Mouse (Mus musculus) MEL (cell line): ENCODE data around the gene Zbtb7a. TPM values are rescaled to one million over a fixed set of nuclear protein-coding genes. Genes with fewer than 3 reads are reported as not detected.

Experiments
- DNase-seq: peaks from one replicate; pipeline ENCODE4 v3.0.0; 2011; ENCODE audit warnings: low read depth, low spot score
- H3K27ac ChIP-seq: 2 replicates; pipeline ENCODE4 v1.5.1; 2012; ENCODE audit warnings: low read depth, mild to moderate bottlenecking, control low read depth, low read length, moderate library complexity; ENCODE audit not compliant: control insufficient read depth
- H3K27me3 ChIP-seq, 2 experiments: fragments of 150-350 bp in 1 of 2; sonication (generic) in 1 of 2; 2 replicates each; pipeline ENCODE4 v1.6.1; 2012; ENCODE audit warnings: low read length in 2 of 2, mild to moderate bottlenecking in 2 of 2, improper control_type of control experiment in 1 of 2, moderate library complexity in 1 of 2; ENCODE audit not compliant: insufficient read depth in 2 of 2, control insufficient read depth in 1 of 2
- H3K36me3 ChIP-seq, 2 experiments: 2 replicates each; pipeline ENCODE4 v1.6.1; 2012 to 2014; ENCODE audit warnings: low read length in 2 of 2, improper control_type of control experiment in 1 of 2, inconsistent platforms in 1 of 2, mild to moderate bottlenecking in 1 of 2; ENCODE audit not compliant: insufficient read depth in 2 of 2, control insufficient read depth in 1 of 2
- H3K4me1 ChIP-seq, 2 experiments: fragments of 150-350 bp in 1 of 2; sonication (generic) in 1 of 2; 2 replicates each; pipeline ENCODE4 v1.6.1; 2012; ENCODE audit warnings: low read length in 2 of 2, improper control_type of control experiment in 1 of 2, mild to moderate bottlenecking in 1 of 2; ENCODE audit not compliant: insufficient read depth in 2 of 2, control insufficient read depth in 1 of 2
- H3K4me3 ChIP-seq, 2 experiments: fragments of 150-350 bp in 1 of 2; sonication (generic) in 1 of 2; 2 replicates each; pipeline ENCODE4 v1.5.1; 2012; ENCODE audit warnings: low read depth in 2 of 2, low read length in 2 of 2, mild to moderate bottlenecking in 2 of 2, moderate library complexity in 2 of 2, control low read depth in 1 of 2, improper control_type of control experiment in 1 of 2; ENCODE audit not compliant: control insufficient read depth in 1 of 2, insufficient read depth in 1 of 2
- H3K79me2 ChIP-seq: 2 replicates; pipeline ENCODE4 v1.6.1; 2012; ENCODE audit warnings: mild to moderate bottlenecking, low read length, moderate library complexity; ENCODE audit not compliant: control insufficient read depth, poor library complexity, insufficient read depth
- H3K9ac ChIP-seq: 2 replicates; pipeline ENCODE4 v1.6.1; 2012; ENCODE audit warnings: low read depth, mild to moderate bottlenecking, control low read depth, low read length, moderate library complexity; ENCODE audit not compliant: control insufficient read depth, poor library complexity, severe bottlenecking
- H3K9me3 ChIP-seq: fragments of 150-350 bp; sonication (generic); replicated peaks from 2 replicates; pipeline ENCODE4 v1.6.1; 2012; ENCODE audit warnings: mild to moderate bottlenecking, low read length, improper control_type of control experiment, moderate library complexity; ENCODE audit not compliant: insufficient read depth
- BHLHE40 ChIP-seq: IDR thresholded peaks from 2 replicates; pipeline ENCODE4 v1.6.1; 2012; ENCODE audit warnings: low read depth, mild to moderate bottlenecking, inconsistent platforms, low read length, improper control_type of control experiment, borderline replicate concordance
- EP300 ChIP-seq, 2 experiments: IDR thresholded peaks; 2 replicates each; pipeline ENCODE4 v1.6.1; 2011; ENCODE audit warnings: improper control_type of control experiment in 2 of 2, low read length in 2 of 2, low read depth in 1 of 2, mild to moderate bottlenecking in 1 of 2
- GABPA ChIP-seq: IDR thresholded peaks from 2 replicates; pipeline ENCODE4 v1.6.1; 2012; ENCODE audit warnings: low read depth, mild to moderate bottlenecking, inconsistent platforms, low read length, improper control_type of control experiment, moderate library complexity
- MAZ ChIP-seq: IDR thresholded peaks from 2 replicates; pipeline ENCODE4 v1.6.1; 2012; ENCODE audit warnings: low read depth, mild to moderate bottlenecking, inconsistent platforms, low read length, improper control_type of control experiment
- NELFE ChIP-seq: IDR thresholded peaks from 2 replicates; pipeline ENCODE4 v1.6.1; 2011; ENCODE audit warnings: low read depth, low read length, improper control_type of control experiment
- SMC3 ChIP-seq: IDR thresholded peaks from 2 replicates; pipeline ENCODE4 v1.6.1; 2011; ENCODE audit warnings: low read depth, low read length, improper control_type of control experiment
- TAL1 ChIP-seq: IDR thresholded peaks from 2 replicates; pipeline ENCODE4 v1.6.1; 2012; ENCODE audit warnings: mild to moderate bottlenecking, inconsistent platforms, low read length, moderate library complexity, mixed read lengths
- TBP ChIP-seq: IDR thresholded peaks from 2 replicates; pipeline ENCODE4 v1.8.0; 2011; ENCODE audit warnings: low read depth, low read length, improper control_type of control experiment
- UBTF ChIP-seq: IDR thresholded peaks from 2 replicates; pipeline ENCODE4 v1.6.1; 2012; ENCODE audit warnings: low read depth, mild to moderate bottlenecking, inconsistent platforms, low read length, improper control_type of control experiment, moderate library complexity, borderline replicate concordance; ENCODE audit not compliant: insufficient read depth
- ZMIZ1 ChIP-seq: IDR thresholded peaks from 2 replicates; pipeline ENCODE4 v1.6.1; 2012; ENCODE audit warnings: low read depth, mild to moderate bottlenecking, inconsistent platforms, low read length, improper control_type of control experiment, moderate library complexity
- ZNF384 ChIP-seq: IDR thresholded peaks from 2 replicates; pipeline ENCODE4 v1.6.1; 2012; ENCODE audit warnings: low read depth, mild to moderate bottlenecking, inconsistent platforms, low read length, improper control_type of control experiment
- polyA plus RNA-seq, 2 experiments: library from polyadenylated mRNA; stranded (reverse) in 1 of 2; unstranded in 1 of 2; fragments of >175 nt in 1 of 2; fragments of >200 nt in 1 of 2; gene quantifications; 2 replicates each; pipeline versions ENCODE4 v1.2.1 to v1.2.4; 2012; ENCODE audit warnings: low replicate concordance in 2 of 2, low read depth in 1 of 2; ENCODE audit not compliant: insufficient read length in 2 of 2, insufficient read depth in 1 of 2, missing spikeins in 1 of 2
- total RNA-seq: library from RNA; depleted of rRNA; stranded (reverse); fragments of 300-350 nt; gene quantifications from 2 replicates; pipeline ENCODE4 v1.2.3, GENCODE M21; 2012

Zbtb7a gene
- total and polyA plus RNA-seq, 3 experiments: 25.3 to 45.4 (median 40.6) TPM

GRCm38 (mm10) chr10:81090621-81091020 lies 44.4 kb upstream of the Zbtb7a start:
- no peak for DNase-seq
- Histone ChIP-seq H3K27ac (no peak overlapping the region), H3K36me3 (peaks cover 0 to 3% of the 10 kb centered on the region in 2 experiments; a peak in 1 of 4 replicates), H3K27me3 (no peaks in the 10 kb centered on the region), H3K9ac (no peak overlapping the region), H3K79me2 (no peaks in the 10 kb centered on the region), H3K4me1 (peaks cover 0 to 8% of the 10 kb centered on the region in 2 experiments; a peak in 2 of 4 replicates), H3K9me3 (no peaks in the 10 kb centered on the region), H3K4me3 (no peak overlapping the region)
- no peak for TF ChIP-seq ZMIZ1
- TF ChIP-seq UBTF: no peak
- TF ChIP-seq TBP: no peak
- TF ChIP-seq ZNF384: no peak
- TF ChIP-seq MAZ: no peak
- no peak for TF ChIP-seq NELFE
- TF ChIP-seq SMC3: no peak

GRCm38 (mm10) chr10:81092465-81093250 lies 42.4 kb upstream of the Zbtb7a start:
- H3K27ac ChIP-seq: no peak overlapping the region
- H3K9ac ChIP-seq: no peak overlapping the region
- no peaks in the 10 kb centered on the region for H3K27me3 ChIP-seq
- DNase-seq: no peak
- no peaks in the 10 kb centered on the region for H3K79me2 ChIP-seq
- peaks cover 0 to 5% of the 10 kb centered on the region in 2 experiments; a peak in 1 of 4 replicates for H3K36me3 ChIP-seq
- H3K4me1 ChIP-seq: peaks cover 0 to 12% of the 10 kb centered on the region in 2 experiments; a peak in 2 of 4 replicates
- TF ChIP-seq GABPA: no peak
- H3K9me3 ChIP-seq: no peaks in the 10 kb centered on the region
- H3K4me3 ChIP-seq: no peak overlapping the region

- Histone ChIP-seq H3K27me3 (no peaks in the 10 kb centered on the region), H3K9ac (no peak overlapping the region), H3K36me3 (peaks cover 0 to 5% of the 10 kb centered on the region in 2 experiments; a peak in 1 of 4 replicates), H3K4me1 (peaks cover 0 to 15% of the 10 kb centered on the region in 2 experiments; a peak in 2 of 4 replicates), H3K79me2 (no peaks in the 10 kb centered on the region), H3K9me3 (no peaks in the 10 kb centered on the region), H3K4me3 (no peak overlapping the region), H3K27ac (no peak overlapping the region)
- no peak for TF ChIP-seq BHLHE40
- TF ChIP-seq EP300 (IDR thresholded peaks at IDR 0.05; ENCODE audit: low read depth in 1 of 2, low read length in 2 of 2): 0 out of 4 replicates have a peak, but pooled peaks of 1 of the 2 experiments have one; percentile 13
- 0 out of 2 replicates have a peak, but pooled peaks have one; percentile 9 for TF ChIP-seq TAL1
- DNase-seq: peak; percentile 38
These were observed 39.9 kb upstream of the Zbtb7a start for GRCm38 (mm10) chr10:81094931-81095678.
